Mouse (Mus musculus) limb, embryonic 11.5 days (tissue): ENCODE data around the gene Lipt2. TPM values are rescaled to one million over a fixed set of nuclear protein-coding genes. Genes with fewer than 3 reads are reported as not detected.

Source experiments
- ATAC-seq: fragments of 200-750 bp; cut with Nextera tagmentation; 2 replicates; pipeline ENCODE4 v1.8.0; 2017; ENCODE audit warnings: low read depth; ENCODE audit not compliant: insufficient number of reproducible peaks, low FRiP score, low TSS enrichment
- DNase-seq: peaks from one replicate; pipeline ENCODE4 v3.0.0-alpha.2; 2015; ENCODE audit warnings: low spot score
- H3K27ac ChIP-seq: fragments of 300-500 bp; sonication (generic); replicated peaks from 2 replicates; pipeline ENCODE4 v1.5.1; 2014; ENCODE audit warnings: low read depth, mild to moderate bottlenecking, low read length
- H3K27me3 ChIP-seq: fragments of 300-500 bp; sonication (generic); 2 replicates; pipeline ENCODE4 v1.6.1; 2014; ENCODE audit warnings: mild to moderate bottlenecking, low read length, mixed read lengths; ENCODE audit not compliant: control insufficient read depth, insufficient read depth
- H3K36me3 ChIP-seq: fragments of 300-500 bp; sonication (generic); 2 replicates; pipeline ENCODE4 v1.6.1; 2014; ENCODE audit warnings: mild to moderate bottlenecking, low read length, moderate library complexity, mixed read lengths; ENCODE audit not compliant: control insufficient read depth, insufficient read depth
- H3K4me1 ChIP-seq: fragments of 300-500 bp; sonication (generic); 2 replicates; pipeline ENCODE4 v1.6.1; 2014; ENCODE audit warnings: low read length, mixed read lengths; ENCODE audit not compliant: control insufficient read depth, insufficient read depth
- H3K4me2 ChIP-seq: fragments of 300-500 bp; sonication (generic); 2 replicates; pipeline ENCODE4 v1.6.1; 2014; ENCODE audit warnings: low read depth, mild to moderate bottlenecking, moderate library complexity; ENCODE audit not compliant: severe bottlenecking
- H3K4me3 ChIP-seq: fragments of 300-500 bp; sonication (generic); 2 replicates; pipeline ENCODE4 v1.5.1; 2014; ENCODE audit warnings: low read depth, low read length
- H3K9ac ChIP-seq: fragments of 300-500 bp; sonication (generic); 2 replicates; pipeline ENCODE4 v1.6.1; 2014; ENCODE audit warnings: mild to moderate bottlenecking, low read length
- H3K9me3 ChIP-seq: fragments of 300-500 bp; sonication (generic); 2 replicates; pipeline ENCODE4 v1.6.1; 2016; ENCODE audit warnings: low read length; ENCODE audit not compliant: control insufficient read depth
- WGBS: fragments of 180-500 bp; shearing (Covaris S2); extraction: QIAGEN DNeasy Blood & Tissue Kit; methylation state at CpG from one replicate; pipeline ENCODE4 v1.1.7; 2014; 5-methylcytosine and 5-hydroxymethylcytosine counted together
- polyA plus RNA-seq: library from polyadenylated mRNA; unstranded; fragments of >200 nt; fragmentation: Nextera tagmentation; extraction: Ambion mirVana; gene quantifications from 2 replicates; pipeline ENCODE4 v1.2.1, GENCODE M21; 2014

The Lipt2 gene
- polyA plus RNA-seq, 1 experiment from 2014 or later, result 28.9 TPM

- Histone ChIP-seq H3K36me3 (no peaks in the 10 kb centered on the region), H3K27ac (no peak overlapping the region), H3K4me2 (peak overlapping the region; percentile 62), H3K4me3 (peak overlapping the region; percentile 32), H3K9ac (no peak overlapping the region), H3K27me3 (peaks cover 36% of the 10 kb centered on the region), H3K9me3 (no peaks in the 10 kb centered on the region), H3K4me1 (peaks cover 3% of the 10 kb centered on the region; the same call in 1 of the 2 replicates)
- DNase-seq, result peak; percentile 65
- peak; percentile 60; the same call in 1 of the 2 replicates for ATAC-seq
- WGBS, result 9% methylated on average over 30 of the region's 30 CpGs
Observed at GRCm38 (mm10) chr7:100178016-100178890, 19.2 kb downstream of the Lipt2 start.

- Histone ChIP-seq H3K4me2 (peak overlapping the region; percentile 62), H3K9me3 (no peaks in the 10 kb centered on the region), H3K4me3 (peak overlapping the region; percentile 32), H3K36me3 (no peaks in the 10 kb centered on the region), H3K27me3 (peaks cover 36% of the 10 kb centered on the region), H3K9ac (no peak overlapping the region), H3K27ac (no peak overlapping the region), H3K4me1 (peaks cover 3% of the 10 kb centered on the region; the same call in 1 of the 2 replicates)
- 1% methylated on average over 15 of the region's 15 CpGs for whole genome bisulfite sequencing
- DNase-seq, result no peak
- ATAC-seq, result no peak
Observed at GRCm38 (mm10) chr7:100178891-100179233, 19.8 kb downstream of the Lipt2 start.

- H3K4me1 ChIP-seq, result peaks cover 3% of the 10 kb centered on the region; the same call in 1 of the 2 replicates
- peaks cover 36% of the 10 kb centered on the region for H3K27me3 ChIP-seq
- no peaks in the 10 kb centered on the region for H3K9me3 ChIP-seq
- DNase-seq (no peak), ATAC-seq (no peak)
- H3K36me3 ChIP-seq, result no peaks in the 10 kb centered on the region
- peak overlapping the region; percentile 62 for H3K4me2 ChIP-seq
- no peak overlapping the region for H3K9ac ChIP-seq
- peak overlapping the region; percentile 32; the same call in 1 of the 2 replicates for H3K4me3 ChIP-seq
- no peak overlapping the region for H3K27ac ChIP-seq
- 61% methylated on average over 7 of the region's 7 CpGs for WGBS
Observed at GRCm38 (mm10) chr7:100179394-100179793, 20.3 kb downstream of the Lipt2 start.

DNA sequence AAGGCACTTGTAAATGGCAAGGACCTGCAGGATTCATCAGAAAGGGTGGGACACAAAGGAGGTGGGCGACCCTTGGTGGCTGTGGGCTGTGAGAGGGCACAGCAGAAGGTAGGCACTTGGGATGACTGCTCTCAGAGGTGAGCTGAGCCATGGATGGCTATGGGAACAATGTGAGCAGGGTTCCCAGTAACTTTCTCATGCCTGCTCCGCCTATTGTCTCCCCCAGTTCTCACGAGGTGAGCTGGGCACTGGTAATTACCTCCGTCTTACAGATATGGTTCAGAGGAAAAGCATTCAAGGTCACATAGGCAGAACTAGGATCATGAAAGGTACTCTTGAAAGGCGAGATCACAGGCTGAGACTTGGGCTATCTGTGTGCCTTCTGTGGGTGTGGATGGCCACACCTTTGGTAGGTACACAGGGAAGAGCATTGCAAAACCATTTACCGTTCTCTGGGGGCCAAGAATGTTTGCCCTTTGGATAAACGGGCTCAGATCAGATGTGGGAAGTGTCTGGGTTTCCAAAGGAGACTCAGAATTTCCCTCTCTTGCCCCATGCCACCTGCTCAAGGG is 20.8 kb downstream of the Lipt2 start:
- H3K4me2 ChIP-seq, result no peak overlapping the region
- no peak overlapping the region for H3K9ac ChIP-seq
- no peak overlapping the region for H3K4me3 ChIP-seq
- H3K27ac ChIP-seq, result no peak overlapping the region
- H3K9me3 ChIP-seq, result no peaks in the 10 kb centered on the region
- WGBS, result 78% methylated on average over 7 of the region's 7 CpGs
- peaks cover 3% of the 10 kb centered on the region; the same call in 1 of the 2 replicates for H3K4me1 ChIP-seq
- DNase-seq (no peak), ATAC-seq (no peak)
- peaks cover 36% of the 10 kb centered on the region for H3K27me3 ChIP-seq
- H3K36me3 ChIP-seq, result no peaks in the 10 kb centered on the region

DNA sequence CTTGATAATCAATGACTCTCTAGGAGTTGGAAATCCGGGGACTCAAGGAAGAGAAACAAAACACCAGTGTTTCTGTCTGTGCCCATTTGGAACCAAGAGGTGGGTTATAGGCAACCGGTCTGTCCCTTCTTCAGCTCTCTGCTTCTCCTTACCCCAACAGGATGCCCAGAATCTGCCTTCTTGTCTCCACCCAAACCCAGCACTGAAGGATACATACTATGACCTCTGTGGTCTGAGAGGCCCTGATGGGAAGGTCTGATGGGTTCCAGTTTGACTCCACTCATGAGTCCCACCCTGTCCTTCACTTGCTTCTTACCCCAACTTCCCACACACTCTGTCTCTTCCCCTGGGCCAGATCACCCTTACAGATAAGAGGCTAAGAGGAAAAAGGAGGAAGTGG is 22.1 kb downstream of the Lipt2 start:
- no peak overlapping the region for H3K9ac ChIP-seq
- ATAC-seq (no peak), DNase-seq (no peak)
- H3K9me3 ChIP-seq, result no peaks in the 10 kb centered on the region
- H3K36me3 ChIP-seq, result no peaks in the 10 kb centered on the region
- 83% methylated on average over 2 of the region's 2 CpGs for WGBS
- no peak overlapping the region for H3K4me2 ChIP-seq
- H3K27ac ChIP-seq, result no peak overlapping the region
- H3K27me3 ChIP-seq, result peaks cover 34% of the 10 kb centered on the region
- no peak overlapping the region for H3K4me3 ChIP-seq
- peaks cover 3% of the 10 kb centered on the region; the same call in 1 of the 2 replicates for H3K4me1 ChIP-seq

GRCm38 (mm10) chr7:100181614-100182013 is 22.5 kb downstream of the Lipt2 start:
- Histone ChIP-seq H3K9me3 (no peaks in the 10 kb centered on the region), H3K27me3 (peaks cover 34% of the 10 kb centered on the region), H3K4me2 (no peak overlapping the region), H3K4me3 (no peak overlapping the region), H3K36me3 (no peaks in the 10 kb centered on the region), H3K27ac (no peak overlapping the region), H3K9ac (no peak overlapping the region), H3K4me1 (peaks cover 3% of the 10 kb centered on the region; the same call in 1 of the 2 replicates)
- no peak for DNase-seq
- no peak for ATAC-seq
- 82% methylated on average over 3 of the region's 3 CpGs for WGBS

DNA sequence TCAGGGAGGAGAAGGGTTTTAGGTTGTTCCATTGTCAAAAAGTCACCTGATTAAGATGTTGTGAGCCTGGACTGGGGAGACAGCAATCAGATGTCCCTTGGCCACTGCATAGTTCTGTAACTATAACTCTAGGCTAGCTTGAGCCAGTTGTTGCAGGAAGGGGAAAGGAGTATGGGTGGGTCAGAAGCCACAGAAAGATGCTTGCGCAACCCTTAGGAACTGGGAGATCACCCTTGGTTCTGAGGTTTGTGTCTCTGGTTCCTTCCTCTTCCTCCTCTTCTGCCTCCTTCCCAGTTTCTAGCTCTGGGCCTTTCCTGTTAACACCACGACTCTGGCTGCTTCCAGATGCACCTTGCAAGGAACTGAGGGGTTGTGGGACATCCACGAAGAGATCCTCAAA is 23.3 kb downstream of the Lipt2 start:
- Histone ChIP-seq H3K4me2 (no peak overlapping the region), H3K9me3 (no peaks in the 10 kb centered on the region), H3K27me3 (peaks cover 32% of the 10 kb centered on the region), H3K27ac (no peak overlapping the region), H3K4me1 (peaks cover 3% of the 10 kb centered on the region; the same call in 1 of the 2 replicates), H3K9ac (no peak overlapping the region), H3K4me3 (no peak overlapping the region), H3K36me3 (no peaks in the 10 kb centered on the region)
- no peak for ATAC-seq
- 77% methylated on average over 3 of the region's 3 CpGs for WGBS
- no peak for DNase-seq

- 27% methylated on average over 7 of the region's 7 CpGs for WGBS
- Histone ChIP-seq H3K9ac (no peak overlapping the region), H3K9me3 (no peaks in the 10 kb centered on the region), H3K4me2 (no peak overlapping the region), H3K27me3 (no peaks in the 10 kb centered on the region), H3K4me1 (no peaks in the 10 kb centered on the region), H3K36me3 (no peaks in the 10 kb centered on the region), H3K4me3 (no peak overlapping the region), H3K27ac (no peak overlapping the region)
- no peak for ATAC-seq
- peak; percentile 56 for DNase-seq
Observed at GRCm38 (mm10) chr7:100187601-100188000, 28.5 kb downstream of the Lipt2 start.
